Mouse (Mus musculus) lung, postnatal 25 days (tissue): ENCODE measurements around the gene Tgm6.

Source experiments
- DNase-seq: peaks from one replicate; pipeline ENCODE4 v3.0.0; 2022; ENCODE audit warnings: low spot score

Gene Tgm6

GRCm38 (mm10) chr2:130178381-130178705 lies 66.1 kb downstream of the Tgm6 start:
- no peak for DNase-seq

GRCm38 (mm10) chr2:130178706-130179506 lies 66.7 kb downstream of the Tgm6 start, which contains the start of gene Snrpb:
Snrpb (minus strand) TSS chr2:130179403.
- DNase-seq, result peak; percentile 92

- DNase-seq, result no peak
These were observed 67.3 kb downstream of the Tgm6 start for GRCm38 (mm10) chr2:130179507-130180019.

GRCm38 (mm10) chr2:130188391-130188790 lies 76.2 kb downstream of the Tgm6 start:
- no peak for DNase-seq

- DNase-seq, result no peak
These were observed 82.7 kb downstream of the Tgm6 start, which contains the start of gene Tmc2 for GRCm38 (mm10) chr2:130194894-130195293. Tmc2 (plus strand) TSS chr2:130195194.

GRCm38 (mm10) chr2:130200961-130201360 lies 88.7 kb downstream of the Tgm6 start:
- no peak for DNase-seq
